Mouse (Mus musculus) layer of hippocampus, postnatal 10 days (tissue): ENCODE measurements around the gene Efcab6. TPM values are rescaled to one million over a fixed set of nuclear protein-coding genes. Genes with fewer than 3 reads are reported as not detected.

Experiments used
- total RNA-seq, 2 experiments: library from RNA; stranded (reverse); gene quantifications; 2 replicates each; pipeline ENCODE4 v1.2.3; 2021

The Efcab6 gene
- total RNA-seq, 2 experiments from 2014 or later: 6.2 to 8.8 TPM

Other genes with a start within 250 kb of the Efcab6 start
- 100 to 1,000 TPM; 282 to 291 TPM for gene Sult4a1, start 40.4 kb upstream of the Efcab6 start, total RNA-seq
- not detected for gene Pnpla5, start 57.8 kb upstream of the Efcab6 start, total RNA-seq
- 10 to 100 TPM; 10.6 to 11.0 TPM for gene Pnpla3, start 102.5 kb upstream of the Efcab6 start, total RNA-seq
- 10 to 100 TPM; 83.6 to 99.0 TPM for gene Samm50, start 126.9 kb upstream of the Efcab6 start, total RNA-seq
- gene Parvb, start 166.7 kb upstream of the Efcab6 start, total RNA-seq: 10 to 100 TPM; 37.2 TPM